Comparison of ENCODE assay signal across 8 mouse cellular contexts in the genomic region with DNA sequence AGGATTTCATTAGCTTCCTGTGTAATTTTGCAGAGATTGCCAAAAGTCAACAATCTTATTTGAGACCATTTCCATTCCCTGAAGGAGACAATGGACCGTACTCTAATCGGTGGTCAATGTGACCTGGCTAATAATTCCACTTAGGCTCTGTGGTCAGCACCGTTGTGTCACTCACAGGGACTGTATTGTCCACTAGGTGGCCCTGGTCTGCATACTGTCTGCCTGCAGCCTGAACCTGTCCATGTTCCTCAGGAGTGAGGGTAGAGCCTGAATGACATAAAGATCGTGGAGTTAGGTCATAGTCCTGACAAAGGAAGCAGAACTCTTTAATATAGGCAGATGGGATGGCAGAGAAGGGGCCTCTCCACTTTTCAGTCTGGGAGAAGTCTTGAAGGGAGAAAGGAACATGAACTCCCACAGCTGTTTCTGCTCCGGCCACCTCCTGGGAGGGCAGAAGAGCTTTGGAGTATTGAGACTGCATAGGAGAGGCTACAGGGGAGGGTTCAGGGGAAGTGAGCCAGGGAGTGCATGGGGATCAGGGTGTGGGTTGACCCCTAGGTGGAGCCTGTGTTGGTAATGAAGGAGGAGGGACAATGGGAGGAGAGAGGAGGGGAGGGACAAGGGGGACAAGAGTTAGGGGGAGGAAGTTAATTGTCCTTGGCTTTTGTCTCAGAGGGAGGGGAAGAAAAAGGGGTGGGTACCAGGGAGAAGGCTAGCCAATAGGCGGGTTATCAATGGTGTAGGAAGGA. TPM values are rescaled to one million over a fixed set of nuclear protein-coding genes. Genes with fewer than 3 reads are reported as not detected.
DNase-seq lines count a peak whose midpoint lies in the region; ATAC-seq and TF ChIP-seq lines count a peak whose summit lies in the region.

No protein-coding gene starts in this region.

- DNase-seq in forebrain, postnatal 0 days: no peak
- peak; percentile 15 to 17 for DNase-seq in B cell, adult 2 months
- peak; percentile 50 to 68 for DNase-seq in kidney, postnatal 4 days
- DNase-seq in splenic B cell, adult 2 months (ENCODE audit: low read depth, low spot score): peak; percentile 29
- DNase-seq in left cerebral cortex, postnatal 36 days (ENCODE audit: low spot score in 2 of 2): no peak

- no peak for TF ChIP-seq POLR2A in bone marrow, adult 2 months (IDR thresholded peaks at IDR 0.05; ENCODE audit: borderline replicate concordance, control insufficient read depth, low read depth, low read length)

- no peaks in the 10 kb centered on the region for H3K4me1 ChIP-seq in forebrain, postnatal 0 days (ENCODE audit: insufficient read depth)
- 0 out of 2 replicates have a peak, but pooled peaks cover 1% of the 10 kb centered on the region for H3K4me1 ChIP-seq in forebrain, embryonic 13.5 days
- no peaks in the 10 kb centered on the region; the same call in 1 of the 2 replicates for H3K4me1 ChIP-seq in bone marrow, adult 2 months (ENCODE audit: control insufficient read depth, insufficient read depth, low read length)
- peaks cover under 1% of the 10 kb centered on the region; the same call in 1 of the 2 replicates for H3K4me1 ChIP-seq in neural tube, embryonic 15.5 days

- H3K4me2 ChIP-seq in forebrain, postnatal 0 days (ENCODE audit: low read depth): no peak overlapping the region
- no peak overlapping the region for H3K4me2 ChIP-seq in forebrain, embryonic 13.5 days
- no peak overlapping the region for H3K4me2 ChIP-seq in neural tube, embryonic 15.5 days

- no peak overlapping the region for H3K27ac ChIP-seq in forebrain, postnatal 0 days (ENCODE audit: low read depth, low read length)
- H3K27ac ChIP-seq in forebrain, embryonic 13.5 days: no peak overlapping the region
- no peak overlapping the region for H3K27ac ChIP-seq in bone marrow, adult 2 months (ENCODE audit: control insufficient read depth, insufficient read depth, low read depth, low read length, poor library complexity)
- no peak overlapping the region for H3K27ac ChIP-seq in neural tube, embryonic 15.5 days (replicated peaks)

- WGBS in forebrain, postnatal 0 days: 69% methylated on average over 6 of the region's 6 CpGs
- 63% methylated on average over 6 of the region's 6 CpGs for WGBS in forebrain, embryonic 13.5 days
- WGBS in bone marrow, adult 2 months: 39% methylated on average over 6 of the region's 6 CpGs
- 48% methylated on average over 6 of the region's 6 CpGs for WGBS in neural tube, embryonic 15.5 days

- no peak overlapping the region for H3K9ac ChIP-seq in forebrain, postnatal 0 days
- H3K9ac ChIP-seq in forebrain, embryonic 13.5 days: no peak overlapping the region
- no peak overlapping the region for H3K9ac ChIP-seq in neural tube, embryonic 15.5 days (replicated peaks)

- peak; percentile 63 for TF ChIP-seq CTCF in forebrain, postnatal 0 days (IDR thresholded peaks at IDR 0.05; ENCODE audit: low read depth)
- TF ChIP-seq CTCF in bone marrow, adult 2 months (IDR thresholded peaks at IDR 0.05; ENCODE audit: control insufficient read depth, insufficient read depth, low read length): peak; percentile 66

- no peaks in the 10 kb centered on the region for H3K27me3 ChIP-seq in forebrain, postnatal 0 days (ENCODE audit: insufficient read depth, low read length)
- no peaks in the 10 kb centered on the region for H3K27me3 ChIP-seq in forebrain, embryonic 13.5 days
- H3K27me3 ChIP-seq in splenic B cell, adult 2 months (ENCODE audit: control insufficient read depth, insufficient read depth, low read length, poor library complexity, severe bottlenecking): no peaks in the 10 kb centered on the region
- H3K27me3 ChIP-seq in neural tube, embryonic 15.5 days (replicated peaks): no peaks in the 10 kb centered on the region

- H3K4me3 ChIP-seq in forebrain, postnatal 0 days (ENCODE audit: low read depth, low read length): no peak overlapping the region
- H3K4me3 ChIP-seq in forebrain, embryonic 13.5 days: no peak overlapping the region
- H3K4me3 ChIP-seq in bone marrow, adult 2 months (replicated peaks; ENCODE audit: control insufficient read depth, low read depth, low read length): no peak overlapping the region
- no peak overlapping the region for H3K4me3 ChIP-seq in neural tube, embryonic 15.5 days (replicated peaks)

- ATAC-seq in forebrain, postnatal 0 days: no peak
- ATAC-seq in forebrain, embryonic 13.5 days: no peak
- no peak for ATAC-seq in neural tube, embryonic 15.5 days (ENCODE audit: low FRiP score)

- H3K36me3 ChIP-seq in forebrain, postnatal 0 days (ENCODE audit: insufficient read depth): peaks cover 21% of the 10 kb centered on the region
- H3K36me3 ChIP-seq in forebrain, embryonic 13.5 days (ENCODE audit: poor library complexity, severe bottlenecking): peaks cover 56% of the 10 kb centered on the region
- H3K36me3 ChIP-seq in splenic B cell, adult 2 months (ENCODE audit: control insufficient read depth, insufficient read depth, low read length, poor library complexity, severe bottlenecking): no peaks in the 10 kb centered on the region
- peaks cover 43% of the 10 kb centered on the region for H3K36me3 ChIP-seq in neural tube, embryonic 15.5 days

- H3K9me3 ChIP-seq in forebrain, postnatal 0 days (ENCODE audit: low read length): no peaks in the 10 kb centered on the region
- H3K9me3 ChIP-seq in forebrain, embryonic 13.5 days (replicated peaks): no peaks in the 10 kb centered on the region
- H3K9me3 ChIP-seq in neural tube, embryonic 15.5 days (replicated peaks): no peaks in the 10 kb centered on the region

- intact Hi-C loops in left cerebral cortex, postnatal 36 days (cut with DNase I): no loop called here

RNA-seq across cellular contexts. Expression of a gene that starts 27.0 kb away (rescaled TPM):
- total RNA-seq in forebrain, postnatal 0 days (2014; rRNA removed): 41.9 and 43.3 TPM in 2 replicates
- polyA plus RNA-seq in forebrain, postnatal 0 days (2015; fragmentation: Nextera tagmentation; extraction: Ambion mirVana): 37.3 and 40.1 TPM in 2 replicates
- 47.5 and 55.1 TPM in 2 replicates for polyA plus RNA-seq in forebrain, embryonic 13.5 days (2015; fragmentation: Nextera tagmentation; extraction: Ambion mirVana)
- 5.3 and 5.5 TPM in 2 replicates for polyA plus RNA-seq in bone marrow, adult 2 months (2011; ENCODE audit: insufficient read depth, insufficient read length, low replicate concordance, missing spikeins)
- total RNA-seq in left cerebral cortex, postnatal 36 days (2021): 10 to 100 TPM; 18.5 to 19.3 TPM
- polyA plus RNA-seq in neural tube, embryonic 15.5 days (2015; fragmentation: Nextera tagmentation; extraction: Ambion mirVana): 58.5 and 60.9 TPM in 2 replicates

RNA-seq across cellular contexts. Expression of a gene that starts 55.2 kb away (rescaled TPM):
- not detected in 2 replicates for total RNA-seq in forebrain, postnatal 0 days (2014; rRNA removed)
- polyA plus RNA-seq in forebrain, postnatal 0 days (2015; fragmentation: Nextera tagmentation; extraction: Ambion mirVana): 3.4 and 3.7 TPM in 2 replicates
- 3.3 TPM in 1 of 2 replicates, not detected in the other for polyA plus RNA-seq in forebrain, embryonic 13.5 days (2015; fragmentation: Nextera tagmentation; extraction: Ambion mirVana)
- polyA plus RNA-seq in bone marrow, adult 2 months (2011; ENCODE audit: insufficient read depth, insufficient read length, low replicate concordance, missing spikeins): not detected in 2 replicates
- total RNA-seq in left cerebral cortex, postnatal 36 days (2021): 1 to 10 TPM; 9.2 to 9.7 TPM
- 0.35 TPM in 1 of 2 replicates, not detected in the other for polyA plus RNA-seq in neural tube, embryonic 15.5 days (2015; fragmentation: Nextera tagmentation; extraction: Ambion mirVana)

RNA-seq across cellular contexts. Expression of a gene that starts 55.3 kb away (rescaled TPM):
- total RNA-seq in forebrain, postnatal 0 days (2014; rRNA removed): 25.1 and 26.5 TPM in 2 replicates
- 20.0 and 27.5 TPM in 2 replicates for polyA plus RNA-seq in forebrain, postnatal 0 days (2015; fragmentation: Nextera tagmentation; extraction: Ambion mirVana)
- polyA plus RNA-seq in forebrain, embryonic 13.5 days (2015; fragmentation: Nextera tagmentation; extraction: Ambion mirVana): 15.7 and 23.3 TPM in 2 replicates
- polyA plus RNA-seq in bone marrow, adult 2 months (2011; ENCODE audit: insufficient read depth, insufficient read length, low replicate concordance, missing spikeins): 77.9 and 106 TPM in 2 replicates
- 100 to 1,000 TPM; 136 to 214 TPM for total RNA-seq in left cerebral cortex, postnatal 36 days (2021)
- 38.9 and 52.8 TPM in 2 replicates for polyA plus RNA-seq in neural tube, embryonic 15.5 days (2015; fragmentation: Nextera tagmentation; extraction: Ambion mirVana)

Comparison
In these comparisons a context has a peak if more than half of its experiments do, and no peak if none do; other contexts are left out.
1. DNase-seq: peak in B cell, adult 2 months (2 of 2), kidney, postnatal 4 days (2 of 2) and splenic B cell, adult 2 months (single experiment); none in forebrain, postnatal 0 days (single experiment) and left cerebral cortex, postnatal 36 days (0 of 2).